Mouse (Mus musculus) midbrain, embryonic 10.5 days (tissue): ENCODE data around the gene Crct1. TPM values are rescaled to one million over a fixed set of nuclear protein-coding genes. Genes with fewer than 3 reads are reported as not detected.

Experiments
- DNase-seq: peaks from one replicate; pipeline ENCODE4 v3.0.0-alpha.2; 2017; ENCODE audit warnings: low spot score
- H3K27ac ChIP-seq: fragments of 300-500 bp; sonication (generic); replicated peaks from 2 replicates; pipeline ENCODE4 v1.5.1; 2016; ENCODE audit warnings: mild to moderate bottlenecking
- H3K27me3 ChIP-seq: fragments of 300-500 bp; sonication (generic); 2 replicates; pipeline ENCODE4 v1.6.1; 2016; ENCODE audit warnings: low read depth, mild to moderate bottlenecking; ENCODE audit not compliant: poor library complexity, severe bottlenecking
- H3K36me3 ChIP-seq: fragments of 300-500 bp; sonication (generic); 2 replicates; pipeline ENCODE4 v1.6.1; 2016; ENCODE audit warnings: mild to moderate bottlenecking, moderate library complexity
- H3K4me1 ChIP-seq: fragments of 300-500 bp; sonication (generic); 2 replicates; pipeline ENCODE4 v1.6.1; 2016
- H3K4me3 ChIP-seq: fragments of 300-500 bp; sonication (generic); 2 replicates; pipeline ENCODE4 v1.5.1; 2016; ENCODE audit warnings: mild to moderate bottlenecking, moderate library complexity
- H3K9me3 ChIP-seq: fragments of 300-500 bp; sonication (generic); replicated peaks from 2 replicates; pipeline ENCODE4 v1.6.1; 2016; ENCODE audit warnings: mild to moderate bottlenecking
- WGBS: fragments of 180-500 bp; shearing (Covaris S2); methylation state at CpG from one replicate; pipeline ENCODE4 v1.1.7; 2016; 5-methylcytosine and 5-hydroxymethylcytosine counted together
- polyA plus RNA-seq: library from polyadenylated mRNA; unstranded; fragments of >200 nt; fragmentation: Nextera tagmentation; extraction: Ambion mirVana; gene quantifications from 2 replicates; pipeline ENCODE4 v1.2.1, GENCODE M21; 2016

The Crct1 gene
- polyA plus RNA-seq, 1 experiment from 2014 or later: 0.17 TPM

DNA sequence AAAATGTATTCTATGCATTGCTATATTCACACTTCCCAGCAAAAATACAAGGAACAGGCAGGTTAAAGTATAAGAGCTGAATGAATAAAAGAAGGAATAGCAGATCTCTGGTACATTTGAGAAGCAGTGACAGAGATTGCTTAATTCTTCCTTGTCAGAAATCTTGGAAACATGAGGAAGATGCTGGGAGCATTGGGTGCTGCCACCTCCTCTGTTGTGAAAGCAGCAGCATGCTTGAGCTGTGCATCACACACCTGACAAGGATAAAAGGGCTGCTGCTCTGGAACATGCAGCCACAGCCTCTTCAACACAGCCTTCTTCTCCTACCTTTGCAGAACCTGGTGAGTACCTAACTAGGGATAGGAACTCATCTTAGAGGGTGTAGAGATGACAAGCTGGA is 23.6 kb downstream of the Crct1 start, which contains the start of gene Lce3f:
Lce3f (plus strand) TSS at position 301 of the 400 bp plus-strand sequence.
- Histone ChIP-seq H3K4me1 (no peaks in the 10 kb centered on the region), H3K36me3 (no peaks in the 10 kb centered on the region), H3K27ac (no peak within 1 kb of the TSS), H3K9me3 (no peaks in the 10 kb centered on the region), H3K4me3 (no peak within 1 kb of the TSS), H3K27me3 (no peaks in the 10 kb centered on the region)
- DNase-seq: no peak

DNA sequence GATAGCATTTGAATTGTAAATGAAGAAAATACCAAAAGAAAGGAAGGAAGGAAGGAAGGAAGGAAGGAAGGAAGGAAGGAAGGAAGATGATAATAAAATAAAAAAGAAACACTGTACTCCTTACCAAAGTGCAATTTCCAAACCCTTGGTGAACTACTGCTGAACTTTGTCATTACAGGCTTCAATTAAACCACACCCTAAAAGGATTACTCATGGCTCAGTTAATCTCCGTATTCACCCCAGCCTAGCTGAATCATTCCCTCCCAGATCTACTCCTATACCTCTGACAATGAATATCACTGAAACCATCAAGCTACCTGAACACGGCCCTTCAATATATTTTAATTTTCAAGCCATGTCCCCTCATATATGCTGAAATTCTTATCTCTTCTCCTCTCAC is 37.0 kb downstream of the Crct1 start:
- Histone ChIP-seq H3K4me1 (no peaks in the 10 kb centered on the region), H3K27me3 (no peaks in the 10 kb centered on the region), H3K4me3 (no peak overlapping the region), H3K27ac (no peak overlapping the region), H3K9me3 (no peaks in the 10 kb centered on the region), H3K36me3 (no peaks in the 10 kb centered on the region)
- 71% methylated on average over 2 of the region's 2 CpGs for WGBS
- no peak for DNase-seq

GRCm38 (mm10) chr3:92966761-92967160 is 48.7 kb downstream of the Crct1 start, which contains the start of gene Lce3e:
TSS of gene Lce3e (plus strand) at chr3:92967061.
- Histone ChIP-seq H3K27ac (no peak within 1 kb of the TSS), H3K27me3 (no peaks in the 10 kb centered on the region), H3K4me3 (no peak within 1 kb of the TSS), H3K4me1 (no peaks in the 10 kb centered on the region), H3K9me3 (no peaks in the 10 kb centered on the region), H3K36me3 (no peaks in the 10 kb centered on the region)
- 91% methylated on average over 2 of the region's 2 CpGs for WGBS
- no peak for DNase-seq

Other genes starting within 250 kb of the Crct1 start
- not detected in 2 replicates for gene Lce1i, start 236.8 kb downstream of the Crct1 start, polyA plus RNA-seq
- not detected in 2 replicates for gene Lce1j, start 225.2 kb downstream of the Crct1 start, polyA plus RNA-seq
- gene Lce1k, start 207.8 kb downstream of the Crct1 start, polyA plus RNA-seq: not detected in 2 replicates
- not detected in 2 replicates for gene Kprp, start 188.4 kb downstream of the Crct1 start, polyA plus RNA-seq
- gene Lce1l, start 164.4 kb downstream of the Crct1 start, polyA plus RNA-seq: not detected in 2 replicates
- gene 2310050C09Rik, start 145.5 kb downstream of the Crct1 start, polyA plus RNA-seq: not detected in 2 replicates
- gene Lce3a, start 89.5 kb downstream of the Crct1 start, polyA plus RNA-seq: not detected in 2 replicates
- not detected in 2 replicates for gene Lce3b, start 82.7 kb downstream of the Crct1 start, polyA plus RNA-seq
- gene Lce3c, start 71.2 kb downstream of the Crct1 start, polyA plus RNA-seq: not detected in 2 replicates
- not detected in 2 replicates for gene Lce3d, start 58.3 kb downstream of the Crct1 start, polyA plus RNA-seq
- not detected in 2 replicates for gene Lce3e, start 48.6 kb downstream of the Crct1 start, polyA plus RNA-seq
- gene Lce3f, start 23.5 kb downstream of the Crct1 start, polyA plus RNA-seq: not detected in 2 replicates
- gene Lce1m, start 3.4 kb upstream of the Crct1 start, polyA plus RNA-seq: not detected in 2 replicates
- gene Gm4858, start 53.1 kb upstream of the Crct1 start, polyA plus RNA-seq: not detected in 2 replicates
- gene Crnn, start 129.1 kb upstream of the Crct1 start, polyA plus RNA-seq: not detected in 2 replicates
- not detected in 2 replicates for gene Flg2, start 181.6 kb upstream of the Crct1 start, polyA plus RNA-seq